Mouse (Mus musculus) megakaryocyte-erythroid progenitor cell, adult 5 weeks (primary cell): ENCODE data around the gene Olfr97. TPM values are rescaled to one million over a fixed set of nuclear protein-coding genes. Genes with fewer than 3 reads are reported as not detected.

Source experiments
- polyA plus RNA-seq: library from polyadenylated mRNA; stranded (reverse); fragments of >175 nt; gene quantifications from 2 replicates; pipeline ENCODE4 v1.2.3, GENCODE M21; 2012

The Olfr97 gene
- not detected in 2 replicates for polyA plus RNA-seq

DNA sequence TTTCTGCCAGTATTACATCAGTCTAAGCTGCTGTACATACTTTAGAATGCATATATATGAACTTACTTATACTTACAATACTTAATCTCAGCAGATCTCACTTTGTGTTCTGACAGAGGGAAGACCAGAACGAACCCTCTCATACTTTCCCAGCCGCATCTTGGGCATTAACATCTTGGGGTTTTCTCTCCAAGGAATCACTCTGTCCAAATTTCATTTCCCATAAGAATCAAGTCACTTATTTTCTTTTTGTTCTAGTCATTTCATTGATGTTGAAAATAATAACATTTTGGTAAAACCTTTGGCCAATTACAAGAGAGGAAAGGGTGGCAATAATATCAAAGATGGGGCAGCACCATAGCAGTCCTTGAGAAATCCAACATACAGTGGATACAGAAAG, at the start of gene Olfr97:
Olfr97 (minus strand) TSS at position 101 of the 400 bp plus-strand sequence.

DNA sequence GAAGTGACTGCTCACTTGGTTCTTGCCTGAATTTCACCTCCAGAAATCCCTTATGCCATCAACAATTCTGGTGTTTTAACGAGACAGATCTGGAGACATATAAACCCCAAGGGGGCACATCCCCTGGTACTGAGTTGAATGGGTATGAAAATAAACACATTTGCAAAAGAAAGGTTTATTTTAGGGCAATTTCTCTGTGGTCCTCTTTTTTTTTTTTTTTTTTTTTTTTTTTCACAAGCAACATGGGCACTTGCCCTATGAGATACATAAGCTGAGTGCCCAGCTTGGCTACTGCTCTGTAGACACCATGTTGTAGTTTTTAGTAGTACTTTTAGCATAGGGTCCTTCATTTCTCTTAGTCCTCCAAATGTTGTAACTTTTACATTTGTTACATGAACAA, 46.2 kb upstream of the Olfr97 start, which contains the start of gene Olfr99:
Olfr99 (minus strand) TSS at position 101 of the 400 bp plus-strand sequence.

DNA sequence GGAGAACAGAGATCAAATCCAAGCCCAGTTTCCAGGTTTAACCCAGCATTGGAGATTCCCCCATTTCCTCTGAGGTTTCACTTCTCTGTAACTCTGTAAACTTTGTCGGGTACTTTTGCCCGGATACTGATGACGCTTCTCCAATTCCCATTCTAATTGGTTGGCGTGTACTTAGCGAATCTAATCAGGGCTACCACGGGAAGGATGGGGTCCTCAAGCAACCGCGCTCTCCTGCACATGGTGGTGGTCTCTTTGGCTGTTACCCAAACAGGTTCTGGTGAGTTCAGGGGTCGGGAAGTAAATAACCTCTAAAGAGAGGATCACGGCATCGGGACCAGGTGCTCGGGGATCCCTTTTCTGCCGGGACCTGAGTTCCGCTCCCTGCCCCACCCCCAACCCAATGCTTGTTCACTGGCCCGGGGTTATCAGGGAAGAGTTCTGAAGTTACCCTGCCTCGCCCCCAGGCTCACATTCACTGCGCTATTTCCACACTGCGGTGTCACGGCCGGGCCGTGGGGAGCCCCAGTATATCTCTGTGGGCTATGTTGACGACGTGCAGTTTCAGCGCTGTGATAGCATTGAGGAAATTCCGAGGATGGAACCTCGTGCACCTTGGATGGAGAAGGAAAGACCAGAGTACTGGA, 33.0 kb upstream of the Olfr97 start, which contains the start of gene H2-M3:
H2-M3 (plus strand) TSS at position 163 of the 644 bp plus-strand sequence.

DNA sequence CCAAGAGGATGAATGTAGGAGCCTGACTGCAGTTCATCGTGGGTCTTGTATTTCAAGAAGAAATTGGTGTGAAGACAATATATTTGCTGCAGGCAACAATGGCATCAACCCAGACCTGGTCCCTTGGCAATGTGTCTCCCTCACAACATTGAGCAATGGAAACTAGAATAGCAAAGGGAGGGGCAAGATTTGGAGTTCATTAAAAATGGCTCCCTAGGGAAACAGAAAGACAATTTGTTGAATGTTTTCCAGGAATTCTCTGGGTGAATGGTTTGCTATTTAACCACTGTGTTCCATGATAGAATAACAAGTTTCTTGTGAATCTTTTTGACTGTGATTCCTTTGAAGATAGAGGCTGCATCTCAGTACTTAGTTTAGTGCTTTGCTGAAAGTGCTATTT, 26.5 kb upstream of the Olfr97 start, which contains the start of gene Olfr98:
Olfr98 (minus strand) TSS at position 124 of the 400 bp plus-strand sequence.

DNA sequence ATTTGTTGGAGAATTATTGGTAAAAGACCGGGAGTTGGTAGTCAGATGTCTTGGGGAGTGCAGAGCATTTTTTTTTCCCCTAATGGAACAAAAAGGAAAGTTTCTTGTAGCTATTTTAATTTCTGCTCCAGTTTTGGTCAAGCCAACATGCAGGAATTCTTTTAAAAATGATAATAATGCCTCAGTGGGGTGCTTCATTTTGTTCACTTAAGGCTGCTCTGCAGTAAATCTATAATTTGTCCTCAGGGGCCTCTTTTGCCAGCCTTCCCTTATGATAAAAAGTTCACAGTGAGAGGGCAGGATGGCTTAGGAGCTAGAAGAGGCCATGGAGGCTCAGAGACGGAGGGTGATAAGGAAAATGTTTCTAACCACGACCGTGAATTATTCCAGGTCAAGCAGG, 17.3 kb downstream of the Olfr97 start, which contains the start of gene Olfr96:
Olfr96 (plus strand) TSS at position 301 of the 400 bp plus-strand sequence.

DNA sequence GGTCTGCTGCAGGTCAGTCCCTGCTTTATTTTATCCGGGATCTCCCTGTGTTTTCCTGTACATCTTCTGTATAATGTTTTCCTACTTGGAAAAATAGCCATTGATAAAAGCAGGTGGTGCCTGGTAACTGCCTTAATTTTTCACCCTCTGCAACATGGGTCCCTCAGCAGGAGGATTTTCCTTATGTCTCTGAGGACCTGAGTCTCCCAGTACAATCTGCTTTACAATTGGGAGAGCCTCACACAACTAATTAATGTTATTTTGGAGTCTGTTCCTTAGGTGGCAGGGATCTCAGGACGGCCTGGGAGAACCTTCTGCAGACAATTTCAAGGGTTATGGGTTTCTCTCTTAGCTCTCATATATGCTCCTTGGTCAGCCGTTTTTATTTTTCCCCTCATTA, 24.1 kb downstream of the Olfr97 start, which contains the start of gene Olfr95:
Olfr95 (minus strand) TSS at position 101 of the 400 bp plus-strand sequence.

DNA sequence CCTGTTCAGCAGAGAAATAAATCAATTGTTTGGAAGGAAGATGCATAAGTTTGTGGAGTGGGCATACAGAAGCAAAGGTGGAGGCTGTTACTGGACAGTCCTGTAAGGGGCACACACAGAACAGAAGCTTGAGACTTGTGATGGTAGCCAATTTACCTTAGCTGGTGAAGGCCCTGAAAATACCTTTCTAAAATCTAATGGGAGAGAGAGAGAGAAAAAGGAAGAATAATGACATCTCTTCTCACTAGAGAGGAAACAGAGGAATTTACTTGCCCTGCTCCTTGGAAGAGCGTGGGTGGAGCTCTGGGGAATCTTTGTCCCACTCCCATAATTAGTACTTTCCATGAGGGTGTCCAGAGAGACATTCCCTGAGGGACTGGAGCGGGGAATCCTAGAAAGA, 36.2 kb downstream of the Olfr97 start, which contains the start of gene Olfr94:
Olfr94 (minus strand) TSS at position 101 of the 400 bp plus-strand sequence.

DNA sequence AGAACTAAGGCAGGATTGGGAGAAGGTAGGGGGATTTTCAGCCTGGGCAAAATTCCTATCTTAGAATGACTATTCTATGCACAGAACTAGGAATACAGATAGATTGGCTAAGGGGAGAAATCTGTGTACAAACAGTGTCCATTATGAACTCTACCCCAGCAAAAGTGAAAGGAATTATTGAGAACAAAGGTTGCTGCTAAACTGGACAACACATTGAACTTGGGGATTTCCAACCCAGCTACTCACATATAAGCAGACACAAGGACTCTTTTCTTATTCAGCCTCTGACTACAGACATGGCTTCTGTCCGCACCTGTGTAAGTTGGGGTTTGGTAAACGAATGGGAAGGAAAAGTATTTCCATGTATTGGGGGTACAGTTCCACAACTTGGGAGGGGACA, 43.5 kb downstream of the Olfr97 start, which contains the start of gene Ubd:
Ubd (plus strand) TSS at position 237 of the 400 bp plus-strand sequence.

Other genes with a start within 250 kb of the Olfr97 start
- gene H2-M5, start 247.8 kb downstream of the Olfr97 start, polyA plus RNA-seq: 0.12 TPM in 1 of 2 replicates, not detected in the other
- 0.46 and 0.68 TPM in 2 replicates for gene Zfp57, start 236.2 kb downstream of the Olfr97 start, polyA plus RNA-seq
- not detected in 2 replicates for gene Mog, start 213.9 kb downstream of the Olfr97 start, polyA plus RNA-seq
- gene Gabbr1, start 191.4 kb downstream of the Olfr97 start, polyA plus RNA-seq: 35.7 and 37.7 TPM in 2 replicates
- gene Olfr90, start 148.8 kb downstream of the Olfr97 start, polyA plus RNA-seq: not detected in 2 replicates
- not detected in 2 replicates for gene Olfr91, start 139.1 kb downstream of the Olfr97 start, polyA plus RNA-seq
- not detected in 2 replicates for gene Olfr92, start 117.2 kb downstream of the Olfr97 start, polyA plus RNA-seq
- gene Olfr93, start 75.8 kb downstream of the Olfr97 start, polyA plus RNA-seq: not detected in 2 replicates
- not detected in 2 replicates for gene Ubd, start 43.4 kb downstream of the Olfr97 start, polyA plus RNA-seq
- not detected in 2 replicates for gene Olfr94, start 36.3 kb downstream of the Olfr97 start, polyA plus RNA-seq
- gene Olfr95, start 24.2 kb downstream of the Olfr97 start, polyA plus RNA-seq: 0.02 TPM in 1 of 2 replicates, not detected in the other
- gene Olfr96, start 17.2 kb downstream of the Olfr97 start, polyA plus RNA-seq: not detected in 2 replicates
- gene Olfr98, start 26.4 kb upstream of the Olfr97 start, polyA plus RNA-seq: not detected in 2 replicates
- 1.8 and 2.2 TPM in 2 replicates for gene H2-M3, start 32.9 kb upstream of the Olfr97 start, polyA plus RNA-seq
- not detected in 2 replicates for gene Olfr99, start 46.1 kb upstream of the Olfr97 start, polyA plus RNA-seq
- not detected in 2 replicates for gene Olfr101, start 67.0 kb upstream of the Olfr97 start, polyA plus RNA-seq
- gene Olfr102, start 79.7 kb upstream of the Olfr97 start, polyA plus RNA-seq: not detected in 2 replicates
- not detected in 2 replicates for gene Olfr103, start 102.4 kb upstream of the Olfr97 start, polyA plus RNA-seq
- gene Olfr104-ps, start 122.3 kb upstream of the Olfr97 start, polyA plus RNA-seq: not detected in 2 replicates
- 0.03 TPM in 1 of 2 replicates, not detected in the other for gene Olfr105-ps, start 141.7 kb upstream of the Olfr97 start, polyA plus RNA-seq
- gene Olfr106-ps, start 153.1 kb upstream of the Olfr97 start, polyA plus RNA-seq: not detected in 2 replicates
- gene Olfr107, start 161.9 kb upstream of the Olfr97 start, polyA plus RNA-seq: not detected in 2 replicates
- not detected in 2 replicates for gene Olfr108, start 208.2 kb upstream of the Olfr97 start, polyA plus RNA-seq
- gene Olfr109, start 221.6 kb upstream of the Olfr97 start, polyA plus RNA-seq: not detected in 2 replicates
- not detected in 2 replicates for gene H2-M2, start 246.2 kb upstream of the Olfr97 start, polyA plus RNA-seq